Mouse (Mus musculus) kidney, postnatal 25 days (tissue): ENCODE measurements at regions not wholly inside any gene's neighbourhood (a gene's known extent, or its start where the extent isn't known, plus 50 kb on each side); places are given as distances from the start of the nearest gene placed in this dataset.

Experiments
- DNase-seq, 2 experiments: peaks; one replicate each; pipeline ENCODE4 v3.0.0; 2021; ENCODE audit warnings: mixed read lengths in 2 of 2

- DNase-seq = no peak
These were observed 69.6 kb downstream of the Cetn3 start for GRCm38 (mm10) chr13:81852309-81852978.

- no peak for DNase-seq
These were observed 73.2 kb downstream of the Cetn3 start for GRCm38 (mm10) chr13:81856072-81856471.

GRCm38 (mm10) chr13:81860683-81861082, 77.8 kb downstream of the Cetn3 start:
- DNase-seq = no peak

GRCm38 (mm10) chr13:81861886-81862600, 79.2 kb downstream of the Cetn3 start:
- no peak for DNase-seq

- DNase-seq = no peak
These were observed 88.3 kb downstream of the Cetn3 start for GRCm38 (mm10) chr13:81871226-81871625.

- DNase-seq = no peak
These were observed 103.0 kb downstream of the Cetn3 start for GRCm38 (mm10) chr13:81885879-81886278.

GRCm38 (mm10) chr13:81930266-81930665, 147.4 kb downstream of the Cetn3 start:
- no peak for DNase-seq

- DNase-seq = no peak
These were observed 148.3 kb downstream of the Cetn3 start for GRCm38 (mm10) chr13:81931199-81931598.

- no peak for DNase-seq
These were observed 154.2 kb downstream of the Cetn3 start for GRCm38 (mm10) chr13:81937061-81937460.

- peak; percentile 74 to 89 for DNase-seq
These were observed 161.2 kb downstream of the Cetn3 start for GRCm38 (mm10) chr13:81944047-81944446.

GRCm38 (mm10) chr13:81944469-81944868, 161.6 kb downstream of the Cetn3 start:
- DNase-seq = no peak

GRCm38 (mm10) chr13:81945741-81946140, 162.9 kb downstream of the Cetn3 start:
- DNase-seq = no peak

- DNase-seq = no peak
These were observed 182.6 kb downstream of the Cetn3 start for GRCm38 (mm10) chr13:81965431-81965830.

GRCm38 (mm10) chr13:81975878-81976277, 193.0 kb downstream of the Cetn3 start:
- peak in 1 of 2 experiments; percentile 11 for DNase-seq

GRCm38 (mm10) chr13:81978003-81978402, 195.1 kb downstream of the Cetn3 start:
- no peak for DNase-seq

GRCm38 (mm10) chr13:81979289-81979688, 196.4 kb downstream of the Cetn3 start:
- no peak for DNase-seq

GRCm38 (mm10) chr13:81980094-81980493, 197.2 kb downstream of the Cetn3 start:
- no peak for DNase-seq

GRCm38 (mm10) chr13:81982491-81982890, 199.6 kb downstream of the Cetn3 start:
- DNase-seq = no peak

GRCm38 (mm10) chr13:82000681-82001212, 217.9 kb downstream of the Cetn3 start:
- no peak for DNase-seq

- no peak for DNase-seq
These were observed 223.3 kb downstream of the Cetn3 start for GRCm38 (mm10) chr13:82005929-82006726.

GRCm38 (mm10) chr13:82007222-82007621, 224.3 kb downstream of the Cetn3 start:
- no peak for DNase-seq

GRCm38 (mm10) chr13:82039623-82040022, 256.7 kb downstream of the Cetn3 start:
- no peak for DNase-seq

- DNase-seq = no peak
These were observed 275.4 kb downstream of the Cetn3 start for GRCm38 (mm10) chr13:82058131-82058731.
